Mouse (Mus musculus): ENCODE results near the gene 1110032F04Rik.
A peak's percentile ranks its signal among the peaks of the same experiment; 100 is the strongest.
"Not testable (repeated sequence)": the region's sequence is repeated elsewhere in the genome, so short reads cannot be mapped to it uniquely, and the experiment has no call there.

1110032F04Rik gene

DNA sequence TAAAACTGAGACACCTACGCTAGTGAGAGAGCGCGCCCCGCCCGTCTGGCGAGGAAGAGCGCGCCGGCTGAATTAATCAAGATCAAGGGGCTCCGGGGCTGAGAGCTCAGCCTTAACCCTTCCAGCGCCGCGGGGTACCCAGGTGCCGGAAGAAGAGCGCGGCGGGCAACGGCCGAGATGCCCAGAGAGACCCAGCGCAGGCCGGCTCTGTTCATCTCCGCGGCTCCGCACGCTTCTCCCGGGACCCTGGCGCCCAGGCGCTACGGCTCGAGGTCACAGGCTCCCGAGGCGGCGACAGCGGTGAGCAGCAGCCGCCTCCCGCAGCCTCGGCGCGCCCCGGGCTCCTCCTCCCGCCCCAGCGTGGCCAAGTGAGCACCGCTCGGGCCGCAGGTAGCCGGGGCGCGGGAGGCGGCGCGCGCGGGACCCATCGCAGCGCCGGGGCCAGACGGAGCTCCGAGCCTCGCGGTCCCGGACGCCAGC is at the start of gene 1110032F04Rik:
Gene 1110032F04Rik, plus strand, starts transcription at position 376 of the 480 bp plus-strand sequence.
- DNase-seq = peak; percentile 57

DNA sequence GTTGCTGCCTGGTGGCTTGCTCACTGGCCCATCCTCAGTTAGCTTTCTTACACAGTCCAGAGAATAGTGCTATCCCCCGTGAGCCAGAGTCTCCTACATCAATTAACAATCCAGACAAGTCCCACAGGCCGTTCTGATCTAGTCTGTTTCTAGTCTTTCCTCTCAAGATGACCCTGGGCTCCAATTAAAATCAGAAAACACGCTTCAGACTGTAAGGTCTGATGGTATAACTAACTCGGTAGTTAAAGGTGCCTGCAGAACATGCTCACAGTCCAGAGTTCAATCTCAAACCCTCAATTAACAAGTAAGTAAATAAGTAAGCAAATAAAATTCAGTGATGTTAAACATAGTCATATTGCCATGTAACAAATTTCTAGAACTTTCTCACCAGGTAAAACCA is 48.0 kb upstream of the 1110032F04Rik start:
- DNase-seq = no peak

DNA sequence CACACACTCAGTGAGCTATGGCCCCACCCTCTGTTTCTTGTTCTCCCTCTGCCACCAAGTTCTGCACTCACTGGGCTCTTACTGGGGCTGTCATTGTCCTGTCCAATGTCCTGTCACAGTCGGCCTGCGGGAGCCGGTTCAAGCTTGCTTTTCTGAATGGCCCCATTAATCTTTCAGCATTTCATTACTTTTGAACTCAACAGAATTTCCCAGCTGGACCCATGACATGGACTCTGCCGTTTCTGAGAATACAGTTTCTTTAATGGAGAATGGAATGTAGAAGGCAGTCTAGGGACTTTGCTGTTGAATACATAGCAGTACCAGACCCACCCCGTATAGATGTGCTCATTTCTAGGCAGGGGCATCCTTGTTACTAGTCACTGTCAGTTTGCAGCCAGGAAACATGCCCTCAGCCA is 47.5 kb upstream of the 1110032F04Rik start:
- peak; percentile 71 for DNase-seq

DNA sequence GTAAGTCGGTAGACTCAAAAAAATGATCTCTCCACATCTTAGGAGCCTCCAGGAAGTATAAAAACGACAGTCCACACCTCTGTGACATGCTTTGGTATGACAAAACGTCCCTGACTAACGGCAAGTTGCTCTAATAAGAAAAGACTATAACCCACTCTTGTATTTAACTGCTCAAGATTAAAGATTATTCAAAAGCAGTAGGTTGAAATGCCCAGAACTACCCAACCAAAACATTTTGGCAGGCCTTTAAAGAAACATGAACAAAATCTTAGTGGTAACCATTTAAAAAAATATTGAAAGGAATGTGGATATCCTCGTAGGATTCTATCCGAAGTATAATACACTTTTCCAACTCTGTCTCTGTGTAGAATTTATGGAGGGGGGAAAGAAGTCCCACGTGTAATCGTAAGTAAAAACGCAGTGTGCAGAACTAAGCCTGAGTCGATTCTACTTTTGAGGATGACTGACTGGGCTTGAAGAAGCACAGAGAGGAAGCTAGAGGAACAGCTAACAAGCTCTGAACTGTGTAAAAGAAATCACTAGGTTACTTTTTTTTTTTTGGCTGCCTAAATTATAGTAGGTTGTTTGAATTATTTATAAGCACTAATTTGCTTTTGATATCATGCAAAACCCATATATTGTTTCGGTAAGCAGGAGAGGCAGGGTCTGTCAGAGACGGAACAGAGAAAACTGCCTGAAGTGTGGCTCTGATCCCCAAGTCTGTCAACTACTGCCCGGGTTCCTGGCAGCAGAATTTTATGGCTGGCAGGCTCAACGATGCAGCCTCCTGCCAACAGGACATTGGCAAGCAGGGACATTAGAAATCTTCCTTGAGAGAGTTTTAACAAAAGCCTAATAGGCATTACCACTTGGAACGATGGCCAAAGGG is 45.3 kb upstream of the 1110032F04Rik start:
- peak; percentile 19 for DNase-seq

DNA sequence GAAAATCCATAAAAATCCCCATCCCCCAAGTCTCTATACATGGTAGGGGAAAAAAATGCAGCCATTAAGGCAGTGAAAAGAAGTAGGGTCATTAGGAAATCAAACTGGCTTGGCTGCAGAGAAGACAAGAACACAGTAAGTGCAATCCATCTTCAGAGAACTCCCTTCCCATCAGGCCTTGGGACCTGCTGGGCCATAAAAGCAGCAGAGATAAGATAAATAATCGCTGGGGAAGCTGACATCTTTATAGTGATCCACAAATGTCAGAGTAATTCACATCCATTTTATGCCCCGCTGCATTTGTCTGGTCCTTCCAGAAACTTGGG is 44.7 kb upstream of the 1110032F04Rik start:
- DNase-seq = peak; percentile 13

DNA sequence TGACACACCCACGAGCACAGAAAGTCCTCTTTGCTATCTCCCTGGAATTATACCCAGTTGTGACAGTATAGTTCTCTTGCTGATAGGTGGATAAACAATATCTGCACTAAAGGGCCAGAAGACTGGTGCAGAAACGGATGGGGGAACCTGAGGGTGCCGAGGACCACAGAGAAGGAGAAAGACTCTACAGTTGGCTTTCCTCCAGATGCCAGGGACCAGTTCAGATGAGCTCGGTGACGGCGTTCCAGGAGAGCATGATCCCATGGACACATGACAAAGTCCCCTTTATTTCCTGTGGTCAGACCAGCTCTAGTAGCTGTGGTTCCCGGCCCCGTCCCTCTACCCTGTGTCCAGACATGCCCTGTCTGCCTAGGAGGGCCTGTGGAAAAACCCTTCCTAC is 44.2 kb upstream of the 1110032F04Rik start:
- DNase-seq = peak; percentile 28

DNA sequence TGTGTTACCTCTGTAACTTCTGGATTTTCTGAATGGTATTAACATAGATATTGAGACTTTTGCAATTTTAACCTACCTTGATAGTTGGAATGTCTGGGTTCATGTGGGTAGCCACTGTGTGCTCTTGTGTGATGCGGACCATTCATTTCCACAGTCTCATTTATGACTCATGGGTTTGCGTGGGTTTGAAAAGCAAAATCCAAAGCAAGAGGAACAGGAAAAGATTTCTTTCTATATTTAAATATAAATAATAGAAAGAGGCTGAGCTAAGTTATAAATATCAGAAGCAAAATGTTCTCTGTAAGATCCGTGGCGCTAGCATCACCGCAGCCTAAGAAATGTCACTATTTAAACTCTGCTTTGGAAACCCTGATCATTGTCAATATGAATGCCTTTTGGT is 41.7 kb upstream of the 1110032F04Rik start:
- no peak for DNase-seq

DNA sequence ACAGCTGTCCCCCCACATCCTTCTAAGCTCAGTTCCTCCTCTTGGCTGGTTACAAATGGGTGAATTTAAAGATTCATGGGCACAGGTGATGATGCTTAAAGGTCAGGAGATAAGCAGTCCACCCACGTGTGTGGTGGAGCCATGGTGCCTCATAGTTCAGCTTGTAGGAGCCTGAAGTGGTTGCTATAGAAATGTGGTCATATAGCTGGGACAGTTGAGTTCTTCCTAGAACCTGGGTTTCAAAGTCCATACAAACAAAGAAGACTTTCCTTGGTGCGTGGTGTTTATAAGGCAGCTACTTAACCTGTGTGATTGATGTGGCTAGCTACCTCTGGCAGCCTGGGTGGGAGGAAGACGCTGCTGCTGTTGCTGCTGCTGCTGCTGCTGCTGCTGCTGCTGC is 39.4 kb upstream of the 1110032F04Rik start:
- no peak for DNase-seq

DNA sequence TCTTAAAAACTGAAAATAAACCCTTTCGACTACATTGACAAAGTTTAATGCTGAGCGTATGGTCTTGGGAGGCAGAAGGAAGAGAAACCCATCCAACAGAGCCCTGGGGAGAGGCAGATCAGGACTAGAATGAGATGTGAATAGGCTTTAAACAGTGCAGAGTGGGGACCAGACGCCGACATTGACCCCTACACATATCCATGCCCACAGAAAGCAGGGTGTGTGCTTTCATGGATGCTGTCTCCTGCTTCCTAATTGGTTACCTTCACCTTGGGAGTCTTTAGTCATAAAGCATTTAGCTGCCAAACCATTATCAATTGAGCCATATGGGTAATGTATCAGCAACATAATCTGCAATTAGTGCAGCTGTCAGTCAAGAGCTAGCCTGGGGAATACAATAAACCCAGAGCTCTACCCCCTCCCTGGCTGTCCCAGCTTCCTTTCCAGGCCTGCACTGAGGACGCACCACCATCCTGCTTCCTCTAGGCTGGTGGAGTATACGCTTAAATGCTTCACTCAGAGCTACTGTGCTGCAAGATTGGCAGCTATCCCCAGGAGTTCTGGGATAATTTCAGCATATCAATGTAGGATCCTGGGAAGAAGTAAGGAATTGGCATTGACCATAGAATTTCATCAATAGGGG is 32.4 kb upstream of the 1110032F04Rik start:
- DNase-seq = no peak

DNA sequence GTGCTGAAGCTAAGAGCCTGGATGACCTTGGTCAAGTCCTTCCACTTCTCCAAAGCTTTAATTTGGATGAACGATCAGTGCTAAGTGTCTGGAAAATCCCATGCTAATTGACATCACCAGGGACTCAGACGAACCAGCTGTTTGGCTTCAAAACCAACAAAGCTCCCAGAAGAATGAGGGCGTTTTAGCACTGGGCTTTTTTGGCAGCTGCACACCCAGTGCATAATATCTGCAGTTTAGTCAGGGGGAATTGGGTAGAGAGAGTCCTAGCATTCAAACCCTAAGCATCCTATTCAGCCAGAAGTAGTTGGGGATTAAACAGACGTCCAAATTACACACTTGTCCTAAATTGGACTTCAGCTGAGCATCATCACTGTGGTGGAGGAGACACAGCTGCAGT is 29.2 kb upstream of the 1110032F04Rik start:
- DNase-seq = peak; percentile 27

DNA sequence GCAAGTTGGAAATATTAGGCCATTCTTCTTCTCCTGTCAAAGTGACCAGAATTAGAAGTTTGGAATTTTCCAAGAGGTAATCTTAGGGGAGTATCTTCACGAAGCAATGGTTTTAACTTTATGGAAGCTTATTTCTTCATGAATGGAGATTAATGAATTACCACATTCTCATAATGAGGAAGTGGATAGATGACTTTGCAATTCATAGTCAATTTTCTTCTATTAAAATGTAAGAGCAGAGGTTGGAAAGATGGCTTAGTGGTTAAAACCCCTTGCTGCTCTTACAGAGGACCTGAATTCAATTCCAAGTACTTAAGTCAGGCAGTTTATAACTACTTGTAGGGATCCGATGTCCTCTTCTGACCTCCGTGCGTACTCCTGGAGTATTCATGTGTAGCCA is 25.4 kb upstream of the 1110032F04Rik start:
- DNase-seq = no peak

DNA sequence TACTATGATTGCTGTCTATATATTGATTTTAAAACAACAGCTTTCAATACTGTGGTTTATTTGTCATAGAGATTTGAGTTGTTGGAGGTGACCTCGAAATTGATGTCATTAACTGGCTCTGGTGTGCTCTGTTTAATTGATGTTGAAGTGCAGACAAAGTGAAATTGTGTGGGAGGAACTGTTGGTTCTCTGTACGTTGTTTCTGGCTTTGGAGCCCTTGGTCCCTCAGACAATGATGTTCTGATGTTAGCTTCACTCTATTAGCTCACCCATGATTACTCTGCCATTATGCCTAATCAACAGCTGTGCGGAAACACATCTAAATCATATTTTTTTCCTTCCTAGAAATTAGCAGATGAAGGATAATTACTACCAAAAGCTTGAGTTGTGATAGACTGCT is 21.1 kb upstream of the 1110032F04Rik start:
- DNase-seq = no peak

DNA sequence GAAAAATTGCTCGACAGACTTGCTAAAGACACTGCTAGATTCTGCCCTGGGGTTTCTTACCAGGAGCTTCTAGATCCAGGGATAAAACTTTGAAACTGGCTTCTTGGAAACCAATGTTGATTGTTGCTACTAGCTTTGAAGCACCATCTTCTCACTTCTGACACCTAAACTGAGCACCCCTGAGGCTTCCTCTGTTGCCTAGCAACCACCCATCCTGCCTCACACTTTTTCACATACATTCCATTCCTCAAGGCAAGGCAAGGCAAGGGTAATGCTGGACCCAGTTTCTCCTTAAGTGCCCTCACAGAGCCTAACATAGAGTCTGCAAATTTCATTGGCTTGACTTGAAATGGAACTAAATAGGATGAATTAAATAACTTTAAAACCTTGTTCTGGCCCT is 17.0 kb upstream of the 1110032F04Rik start:
- DNase-seq = no peak

DNA sequence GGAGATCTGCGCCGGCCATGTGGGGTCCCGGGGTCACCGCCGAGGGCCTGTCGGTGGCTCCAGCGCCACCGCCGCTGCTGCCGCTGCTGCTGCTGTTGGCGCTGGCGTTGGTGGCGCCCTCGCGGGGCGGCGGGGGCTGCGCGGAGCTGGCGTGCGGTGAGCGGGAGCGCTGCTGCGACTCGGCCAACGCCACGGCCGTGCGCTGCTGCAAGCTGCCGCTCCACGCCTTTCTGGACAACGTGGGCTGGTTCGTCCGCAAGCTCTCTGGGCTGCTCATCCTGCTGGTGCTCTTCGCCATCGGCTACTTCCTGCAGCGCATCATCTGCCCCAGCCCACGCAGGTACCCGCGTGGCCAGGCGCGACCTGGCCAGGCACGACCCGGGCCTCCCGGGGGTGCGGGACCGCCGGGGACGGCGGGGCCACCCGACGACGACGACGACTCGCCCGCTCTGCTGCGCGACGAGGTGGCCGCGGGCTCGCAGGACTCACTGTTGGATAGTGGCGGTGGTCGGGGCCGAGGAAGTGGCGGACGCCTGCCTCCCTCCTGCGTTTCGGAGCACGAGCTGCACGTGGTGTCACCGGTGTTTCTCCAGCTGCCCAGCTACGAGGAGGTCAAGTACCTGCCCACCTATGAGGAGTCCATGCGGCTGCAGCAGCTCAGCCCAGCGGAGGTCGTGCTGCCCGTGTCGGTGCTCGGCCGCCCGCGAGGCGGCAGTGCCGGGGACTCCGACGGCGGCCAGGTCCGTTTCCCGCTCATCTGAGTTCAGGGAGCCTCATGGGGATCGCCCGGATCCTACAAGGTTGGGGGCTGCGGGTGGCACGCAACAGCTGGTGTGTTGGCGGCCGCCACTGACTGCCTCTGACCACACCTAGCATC is 543 bp downstream of the 1110032F04Rik start:
- peak; percentile 66 for DNase-seq

DNA sequence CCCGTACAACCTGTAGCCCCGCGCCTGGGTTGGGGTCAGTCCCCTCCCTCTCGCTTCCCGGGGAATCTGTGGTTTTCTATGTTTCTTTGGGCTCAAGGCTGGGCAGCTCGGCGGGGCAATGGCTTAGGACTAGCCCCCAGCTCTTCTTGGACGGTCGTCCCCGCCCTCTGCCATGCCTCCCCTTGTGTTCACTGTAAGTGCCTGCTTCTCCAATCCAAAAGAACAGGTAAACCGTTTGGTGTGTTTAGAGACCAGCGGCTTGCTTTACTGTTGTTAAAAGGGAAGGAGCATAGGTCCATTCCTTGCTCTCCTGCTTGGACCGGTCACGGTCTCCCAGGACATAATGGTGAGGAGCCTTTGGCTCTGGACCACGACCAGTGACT is 1.2 kb downstream of the 1110032F04Rik start:
- peak; percentile 14 for DNase-seq

DNA sequence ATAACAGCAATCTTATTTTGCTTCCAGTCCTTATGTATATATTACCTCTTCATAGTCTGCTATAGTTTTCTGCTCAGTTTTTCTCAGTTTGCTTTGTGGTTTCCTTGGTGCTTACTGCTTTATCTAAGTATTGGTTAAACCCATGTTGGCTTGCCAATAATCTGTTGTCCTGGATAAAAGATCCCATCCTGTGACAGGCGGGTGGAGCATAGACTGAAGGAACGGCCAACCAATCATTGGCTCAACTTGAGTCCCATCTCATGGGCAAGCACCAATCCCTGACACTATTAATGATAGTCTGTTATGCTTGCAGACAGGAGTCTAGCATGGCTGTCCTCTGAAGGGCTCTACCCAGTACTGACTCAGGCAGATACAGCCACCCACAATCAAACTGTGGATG is 4.7 kb downstream of the 1110032F04Rik start:
- no peak for DNase-seq

DNA sequence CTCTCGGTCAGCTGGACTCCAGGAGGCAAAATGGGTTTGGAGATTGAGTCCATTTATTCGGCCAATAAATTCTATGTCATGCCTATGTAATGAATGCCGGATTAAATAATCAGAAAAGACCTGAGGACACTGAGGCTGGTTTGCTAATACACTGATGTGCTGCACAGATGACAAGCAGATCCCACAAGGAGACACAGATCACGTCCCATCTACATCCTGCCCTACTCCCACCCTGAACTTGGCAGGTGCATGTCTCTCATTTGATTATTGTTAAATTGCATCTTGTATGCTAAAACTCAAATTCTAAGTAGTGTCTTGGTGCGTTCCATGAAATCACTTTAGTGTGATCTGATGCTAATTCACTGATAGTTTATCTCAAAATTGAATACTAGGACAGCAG is 17.5 kb downstream of the 1110032F04Rik start:
- no peak for DNase-seq

DNA sequence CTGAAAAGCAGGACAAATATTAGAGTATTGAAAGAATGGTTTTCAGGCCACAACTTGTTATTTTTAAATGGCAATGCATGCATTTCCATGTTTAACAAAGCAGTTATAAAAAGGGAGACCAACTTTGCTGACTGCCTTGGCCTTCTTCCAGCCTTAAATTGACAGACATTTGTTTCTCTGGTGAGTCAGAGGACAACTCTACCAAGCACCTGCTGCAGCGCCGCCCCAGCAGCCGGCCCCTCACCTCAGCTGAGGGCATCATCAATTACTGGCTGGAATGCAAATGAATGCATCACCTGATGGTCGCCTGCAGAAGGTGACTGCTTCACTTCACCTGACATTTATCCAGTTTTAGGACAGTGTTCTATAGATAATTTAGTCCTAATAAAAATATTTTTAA is 26.0 kb downstream of the 1110032F04Rik start:
- no peak for DNase-seq

DNA sequence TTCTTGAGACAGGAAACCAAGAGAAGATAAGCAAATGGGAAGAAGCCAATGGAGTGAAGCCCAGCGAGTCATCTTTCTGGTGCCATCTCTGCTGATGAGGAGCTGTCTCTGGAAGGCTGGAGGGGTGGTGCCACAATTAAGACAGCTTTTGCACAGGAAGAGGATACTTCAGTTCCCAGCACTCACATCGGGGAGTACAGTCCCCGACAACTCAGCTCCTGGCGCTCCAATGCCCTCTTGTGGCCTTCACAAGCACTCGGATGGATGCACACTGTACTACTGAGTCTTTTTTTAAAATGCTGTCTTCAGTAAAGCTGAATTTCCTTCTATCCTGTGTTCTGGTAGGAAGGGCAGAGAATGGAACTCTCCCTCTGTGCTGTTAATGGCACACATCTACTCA is 27.8 kb downstream of the 1110032F04Rik start:
- DNase-seq = no peak

DNA sequence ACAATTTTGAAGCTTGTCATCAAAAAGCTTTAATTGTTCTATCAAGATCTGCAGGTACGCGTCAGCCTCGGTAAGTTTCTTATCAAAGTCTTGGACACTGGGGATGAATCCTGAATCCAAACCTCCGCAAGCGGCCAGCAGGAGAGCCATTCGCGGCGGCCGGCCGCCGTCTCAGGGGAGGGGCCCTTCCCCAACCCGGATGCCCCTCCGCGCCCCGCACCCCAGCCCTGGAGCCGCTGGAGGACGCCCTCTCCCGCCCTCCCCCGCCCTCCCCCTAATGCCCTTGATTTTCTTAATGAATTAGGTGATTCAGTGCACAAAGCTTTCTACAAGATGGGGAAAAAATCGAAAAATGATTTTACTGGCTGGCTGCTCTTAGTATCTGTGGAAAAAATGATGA is 33.2 kb downstream of the 1110032F04Rik start:
- DNase-seq = not testable (repeated sequence)

DNA sequence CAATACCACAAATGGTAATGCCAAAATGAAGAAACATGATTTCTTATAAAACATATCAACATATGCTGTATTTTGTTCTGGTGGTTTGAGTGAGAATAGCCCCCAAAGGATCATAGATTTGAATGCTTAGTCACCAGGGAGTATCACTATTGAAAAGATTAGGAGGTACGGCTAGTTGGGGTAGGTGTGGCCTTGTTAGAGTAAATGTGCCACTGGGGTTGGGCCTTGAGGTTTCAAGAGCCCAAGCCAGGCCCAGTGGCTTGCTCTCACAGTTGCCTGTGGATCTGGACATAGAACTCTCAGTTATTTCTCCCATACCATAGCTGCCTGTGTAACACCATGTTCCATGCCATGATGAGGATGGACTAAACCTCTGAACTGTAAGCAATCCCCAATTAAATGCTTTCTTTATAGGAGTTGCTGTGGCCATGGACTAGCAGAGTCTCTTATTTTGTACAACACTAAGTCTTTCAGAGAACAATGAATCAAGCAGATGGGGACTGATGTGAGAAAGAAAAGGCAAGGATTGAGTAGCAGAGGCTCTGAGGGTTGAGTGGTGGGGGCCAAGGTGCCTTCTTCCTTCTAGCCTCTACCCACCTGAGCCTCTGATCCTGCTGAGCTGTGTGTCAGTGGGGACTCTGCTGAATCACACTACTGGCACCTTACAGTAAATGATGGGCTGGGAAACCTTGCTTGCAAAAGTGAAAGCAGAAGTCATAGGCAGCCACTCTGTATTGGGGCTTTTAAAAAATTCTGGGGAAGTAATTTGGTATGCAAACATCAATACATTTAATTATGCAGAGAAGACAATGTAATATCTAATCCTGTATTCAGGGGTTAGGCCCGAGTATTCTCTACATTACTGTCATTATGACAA is 35.8 kb downstream of the 1110032F04Rik start:
- no peak for DNase-seq

DNA sequence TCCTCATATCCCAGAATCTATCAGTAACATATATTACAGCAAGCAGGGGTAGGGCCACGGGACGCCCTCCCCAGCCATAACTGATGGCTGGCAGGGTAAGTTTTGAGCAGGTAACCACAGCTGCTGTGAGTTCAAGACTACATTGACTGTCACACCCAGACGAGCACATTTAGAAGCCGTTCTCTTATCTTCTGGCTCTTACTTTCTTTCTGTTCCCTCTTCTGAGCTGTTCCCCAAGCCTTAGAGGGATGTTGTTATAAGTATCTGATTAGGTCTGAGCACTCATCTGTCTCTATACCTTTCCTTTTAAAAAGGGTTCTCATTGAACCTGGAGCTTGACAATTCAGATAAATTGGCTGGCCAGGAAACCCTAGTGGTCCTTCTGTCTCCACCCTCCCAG is 38.1 kb downstream of the 1110032F04Rik start:
- no peak for DNase-seq
